Mouse (Mus musculus) liver, embryonic 16.5 days (tissue): ENCODE measurements around the gene Dnajc30. TPM values are rescaled to one million over a fixed set of nuclear protein-coding genes. Genes with fewer than 3 reads are reported as not detected.

Experiments
- ATAC-seq: fragments of 200-750 bp; cut with Nextera tagmentation; 2 replicates; pipeline ENCODE4 v1.8.0; 2017; ENCODE audit warnings: low read depth, mild to moderate bottlenecking, moderate number of reproducible peaks, moderate library complexity
- H3K27ac ChIP-seq: fragments of 300-500 bp; sonication (generic); 2 replicates; pipeline ENCODE4 v1.5.1; 2014; ENCODE audit warnings: mild to moderate bottlenecking, low read length
- H3K27me3 ChIP-seq: fragments of 300-500 bp; sonication (generic); 2 replicates; pipeline ENCODE4 v1.6.1; 2014; ENCODE audit warnings: low read depth, low read length, mixed read lengths; ENCODE audit not compliant: control insufficient read depth, insufficient read depth
- H3K36me3 ChIP-seq: fragments of 300-500 bp; sonication (generic); 2 replicates; pipeline ENCODE4 v1.6.1; 2014; ENCODE audit warnings: mild to moderate bottlenecking; ENCODE audit not compliant: control insufficient read depth, insufficient read depth
- H3K4me1 ChIP-seq: fragments of 300-500 bp; sonication (generic); 2 replicates; pipeline ENCODE4 v1.6.1; 2014; ENCODE audit warnings: low read depth, low read length, mixed read lengths; ENCODE audit not compliant: control insufficient read depth
- H3K4me2 ChIP-seq: fragments of 300-500 bp; sonication (generic); 2 replicates; pipeline ENCODE4 v1.6.1; 2014; ENCODE audit warnings: low read depth, low read length, mixed read lengths
- H3K4me3 ChIP-seq: fragments of 300-500 bp; sonication (generic); 2 replicates; pipeline ENCODE4 v1.5.1; 2014; ENCODE audit warnings: low read depth, mild to moderate bottlenecking, low read length
- H3K9ac ChIP-seq: fragments of 300-500 bp; sonication (generic); 2 replicates; pipeline ENCODE4 v1.6.1; 2014; ENCODE audit warnings: low read depth, low read length
- H3K9me3 ChIP-seq: fragments of 300-500 bp; sonication (generic); replicated peaks from 2 replicates; pipeline ENCODE4 v1.6.1; 2016; ENCODE audit warnings: low read length; ENCODE audit not compliant: control insufficient read depth
- WGBS: fragments of 180-500 bp; shearing (Covaris S2); extraction: QIAGEN DNeasy Blood & Tissue Kit; methylation state at CpG from one replicate; pipeline ENCODE4 v1.1.7; 2014; ENCODE audit not compliant: insufficient replicate concordance; 5-methylcytosine and 5-hydroxymethylcytosine counted together
- polyA plus RNA-seq: library from polyadenylated mRNA; unstranded; fragments of >200 nt; fragmentation: Nextera tagmentation; extraction: Ambion mirVana; gene quantifications from 2 replicates; pipeline ENCODE4 v1.2.1, GENCODE M21; 2015

Dnajc30 gene
- polyA plus RNA-seq, 1 experiment from 2014 or later = 15.2 TPM

GRCm38 (mm10) chr5:135073349-135074150 is 9.5 kb downstream of the Dnajc30 start:
- WGBS = 50% methylated on average over 24 of the region's 26 CpGs
- Histone ChIP-seq H3K4me3 (no peak overlapping the region), H3K27ac (no peak overlapping the region), H3K9ac (no peak overlapping the region), H3K4me2 (no peak overlapping the region), H3K4me1 (peaks cover 14% of the 10 kb centered on the region), H3K36me3 (no peaks in the 10 kb centered on the region), H3K27me3 (0 out of 2 replicates have a peak, but pooled peaks cover 2% of the 10 kb centered on the region), H3K9me3 (no peaks in the 10 kb centered on the region)
- no peak for ATAC-seq

GRCm38 (mm10) chr5:135075655-135076054 is 11.7 kb downstream of the Dnajc30 start:
- no peak for ATAC-seq
- Histone ChIP-seq H3K36me3 (no peaks in the 10 kb centered on the region), H3K4me1 (peaks cover 10% of the 10 kb centered on the region), H3K9me3 (no peaks in the 10 kb centered on the region), H3K9ac (no peak overlapping the region), H3K27ac (no peak overlapping the region), H3K4me3 (no peak overlapping the region), H3K4me2 (no peak overlapping the region), H3K27me3 (0 out of 2 replicates have a peak, but pooled peaks cover 2% of the 10 kb centered on the region)
- WGBS = 53% methylated on average over 4 of the region's 4 CpGs

- H3K9ac ChIP-seq = no peak overlapping the region; the same call in 1 of the 2 replicates
- ATAC-seq = no peak
- 76% methylated on average over 14 of the region's 14 CpGs for WGBS
- H3K9me3 ChIP-seq = no peaks in the 10 kb centered on the region
- H3K27me3 ChIP-seq = 0 out of 2 replicates have a peak, but pooled peaks cover 2% of the 10 kb centered on the region
- H3K36me3 ChIP-seq = no peaks in the 10 kb centered on the region
- H3K4me1 ChIP-seq = peaks cover 9% of the 10 kb centered on the region
- no peak overlapping the region for H3K4me3 ChIP-seq
- H3K4me2 ChIP-seq = no peak overlapping the region
- no peak overlapping the region for H3K27ac ChIP-seq
Observed at GRCm38 (mm10) chr5:135076368-135076767, 12.4 kb downstream of the Dnajc30 start.

- H3K4me1 ChIP-seq = peaks cover 9% of the 10 kb centered on the region
- 0 out of 2 replicates have a peak, but pooled peaks cover 2% of the 10 kb centered on the region for H3K27me3 ChIP-seq
- H3K36me3 ChIP-seq = no peaks in the 10 kb centered on the region
- H3K9ac ChIP-seq = no peak overlapping the region
- no peak for ATAC-seq
- H3K27ac ChIP-seq = no peak overlapping the region
- peak overlapping the region; percentile 93 for H3K4me2 ChIP-seq
- no peak overlapping the region for H3K4me3 ChIP-seq
- no peaks in the 10 kb centered on the region for H3K9me3 ChIP-seq
- WGBS = 49% methylated on average over 14 of the region's 14 CpGs
Observed at GRCm38 (mm10) chr5:135076931-135077505, 13.0 kb downstream of the Dnajc30 start.

GRCm38 (mm10) chr5:135077564-135078481 is 13.8 kb downstream of the Dnajc30 start, which contains the start of gene Vps37d:
Gene Vps37d, minus strand, starts transcription at chr5:135078266.
- peak; percentile 84 for ATAC-seq
- Histone ChIP-seq H3K36me3 (no peaks in the 10 kb centered on the region), H3K9me3 (no peaks in the 10 kb centered on the region), H3K4me1 (peaks cover 9% of the 10 kb centered on the region), H3K27me3 (0 out of 2 replicates have a peak, but pooled peaks cover 2% of the 10 kb centered on the region), H3K4me2 (peak within 1 kb of the TSS; percentile 93), H3K9ac (peak within 1 kb of the TSS; percentile 74), H3K27ac (no peak within 1 kb of the TSS), H3K4me3 (peak within 1 kb of the TSS; percentile 67)
- 1% methylated on average over 75 of the region's 83 CpGs for WGBS

- H3K27ac ChIP-seq = no peak overlapping the region
- no peak overlapping the region for H3K9ac ChIP-seq
- 0 out of 2 replicates have a peak, but pooled peaks cover 2% of the 10 kb centered on the region for H3K27me3 ChIP-seq
- no peak for ATAC-seq
- peaks cover 9% of the 10 kb centered on the region for H3K4me1 ChIP-seq
- no peaks in the 10 kb centered on the region for H3K36me3 ChIP-seq
- peak overlapping the region; percentile 93 for H3K4me2 ChIP-seq
- H3K9me3 ChIP-seq = no peaks in the 10 kb centered on the region
- peak overlapping the region; percentile 67 for H3K4me3 ChIP-seq
- WGBS = 2% methylated on average over 11 of the region's 11 CpGs
Observed at GRCm38 (mm10) chr5:135078482-135078810, 14.4 kb downstream of the Dnajc30 start.

GRCm38 (mm10) chr5:135079578-135079977 is 15.6 kb downstream of the Dnajc30 start:
- no peaks in the 10 kb centered on the region for H3K9me3 ChIP-seq
- ATAC-seq = no peak
- no peak overlapping the region for H3K27ac ChIP-seq
- no peaks in the 10 kb centered on the region for H3K36me3 ChIP-seq
- H3K4me3 ChIP-seq = no peak overlapping the region
- H3K4me1 ChIP-seq = peaks cover 9% of the 10 kb centered on the region
- no peak overlapping the region for H3K9ac ChIP-seq
- WGBS = 69% methylated on average over 2 of the region's 2 CpGs
- 0 out of 2 replicates have a peak, but pooled peaks cover 2% of the 10 kb centered on the region for H3K27me3 ChIP-seq
- no peak overlapping the region for H3K4me2 ChIP-seq

- H3K9me3 ChIP-seq = no peaks in the 10 kb centered on the region
Observed at GRCm38 (mm10) chr5:135080539-135080938, 16.5 kb downstream of the Dnajc30 start.

More at GRCm38 (mm10) chr5:135080539-135080938, 16.5 kb downstream of the Dnajc30 start:
- H3K36me3 ChIP-seq = no peaks in the 10 kb centered on the region
- no peak for ATAC-seq
- WGBS = 62% methylated on average over 5 of the region's 5 CpGs
- H3K4me1 ChIP-seq = peaks cover 9% of the 10 kb centered on the region
- H3K9ac ChIP-seq = no peak overlapping the region
- H3K4me3 ChIP-seq = no peak overlapping the region
- H3K27me3 ChIP-seq = 0 out of 2 replicates have a peak, but pooled peaks cover 2% of the 10 kb centered on the region
- H3K4me2 ChIP-seq = no peak overlapping the region
- H3K27ac ChIP-seq = no peak overlapping the region
